Mouse (Mus musculus) embryonic facial prominence, embryonic 13.5 days (tissue): ENCODE results near the gene Tsku. TPM values are rescaled to one million over a fixed set of nuclear protein-coding genes. Genes with fewer than 3 reads are reported as not detected.
A peak's percentile ranks its signal among the peaks of the same experiment; 100 is the strongest.

Experiments used
- ATAC-seq: fragments of 200-750 bp; cut with Nextera tagmentation; 2 replicates; pipeline ENCODE4 v1.8.0; 2017; ENCODE audit warnings: low read depth; ENCODE audit not compliant: insufficient number of reproducible peaks, insufficient read depth, low FRiP score, low TSS enrichment
- H3K27ac ChIP-seq: fragments of 300-500 bp; sonication (generic); 2 replicates; pipeline ENCODE4 v1.5.1; 2015; ENCODE audit warnings: moderate library complexity, mild to moderate bottlenecking, inconsistent platforms
- H3K27me3 ChIP-seq: fragments of 300-500 bp; sonication (generic); 2 replicates; pipeline ENCODE4 v1.6.1; 2015; ENCODE audit warnings: mild to moderate bottlenecking, inconsistent platforms
- H3K36me3 ChIP-seq: fragments of 300-500 bp; sonication (generic); 2 replicates; pipeline ENCODE4 v1.6.1; 2015; ENCODE audit warnings: mild to moderate bottlenecking, inconsistent platforms
- H3K4me1 ChIP-seq: fragments of 300-500 bp; sonication (generic); 2 replicates; pipeline ENCODE4 v1.6.1; 2015; ENCODE audit warnings: inconsistent platforms
- H3K4me2 ChIP-seq: fragments of 300-500 bp; sonication (generic); 2 replicates; pipeline ENCODE4 v1.6.1; 2015; ENCODE audit warnings: moderate library complexity, mild to moderate bottlenecking, inconsistent platforms
- H3K4me3 ChIP-seq: fragments of 300-500 bp; sonication (generic); 2 replicates; pipeline ENCODE4 v1.5.1; 2015; ENCODE audit warnings: mild to moderate bottlenecking, inconsistent platforms
- H3K9ac ChIP-seq: fragments of 300-500 bp; sonication (generic); 2 replicates; pipeline ENCODE4 v1.6.1; 2015; ENCODE audit warnings: mild to moderate bottlenecking, inconsistent platforms
- H3K9me3 ChIP-seq: fragments of 300-500 bp; sonication (generic); 2 replicates; pipeline ENCODE4 v1.6.1; 2016; ENCODE audit warnings: inconsistent platforms
- WGBS: fragments of 180-500 bp; shearing (Covaris S2); methylation state at CpG from one replicate; pipeline ENCODE4 v1.1.7; 2015; ENCODE audit warnings: mixed read lengths; 5-methylcytosine and 5-hydroxymethylcytosine counted together
- polyA plus RNA-seq: library from polyadenylated mRNA; unstranded; fragments of >200 nt; fragmentation: Nextera tagmentation; extraction: Ambion mirVana; gene quantifications from 2 replicates; pipeline ENCODE4 v1.2.1, GENCODE M21; 2015

Tsku gene
- polyA plus RNA-seq, 1 experiment from 2014 or later: 19.2 TPM

GRCm38 (mm10) chr7:98358016-98358415 is 3.1 kb downstream of the Tsku start:
- WGBS: 68% methylated on average over 1 of the region's 1 CpGs
- H3K4me3 ChIP-seq: peak overlapping the region; percentile 5; the same call in 1 of the 2 replicates
- no peaks in the 10 kb centered on the region for H3K9me3 ChIP-seq
- peaks cover 73% of the 10 kb centered on the region for H3K4me1 ChIP-seq
- peak overlapping the region; percentile 89; the same call in 1 of the 2 replicates for H3K4me2 ChIP-seq
- no peak for ATAC-seq
- no peak overlapping the region for H3K9ac ChIP-seq
- H3K27me3 ChIP-seq: no peaks in the 10 kb centered on the region
- H3K36me3 ChIP-seq: peaks cover under 1% of the 10 kb centered on the region; the same call in 1 of the 2 replicates
- H3K27ac ChIP-seq: no peak overlapping the region

- Histone ChIP-seq H3K27ac (no peak overlapping the region), H3K4me2 (no peak overlapping the region), H3K9me3 (no peaks in the 10 kb centered on the region), H3K36me3 (peaks cover 7% of the 10 kb centered on the region), H3K9ac (no peak overlapping the region), H3K4me3 (no peak overlapping the region), H3K4me1 (peaks cover 73% of the 10 kb centered on the region), H3K27me3 (no peaks in the 10 kb centered on the region)
- 74% methylated on average over 5 of the region's 5 CpGs for WGBS
- ATAC-seq: no peak
Measured at GRCm38 (mm10) chr7:98357324-98357723, 3.8 kb downstream of the Tsku start.

GRCm38 (mm10) chr7:98354921-98355310 is 6.2 kb downstream of the Tsku start:
- Histone ChIP-seq H3K4me2 (peak overlapping the region; percentile 17), H3K27ac (peak overlapping the region; percentile 78), H3K9me3 (no peaks in the 10 kb centered on the region), H3K27me3 (no peaks in the 10 kb centered on the region), H3K4me3 (no peak overlapping the region), H3K4me1 (peaks cover 69% of the 10 kb centered on the region), H3K9ac (peak overlapping the region; percentile 47; the same call in 1 of the 2 replicates), H3K36me3 (peaks cover 30% of the 10 kb centered on the region)
- no peak for ATAC-seq
- 31% methylated on average over 4 of the region's 4 CpGs for WGBS

- peak; percentile 64 for ATAC-seq
- Histone ChIP-seq H3K4me2 (peak overlapping the region; percentile 17), H3K9ac (peak overlapping the region; percentile 47; the same call in 1 of the 2 replicates), H3K27me3 (no peaks in the 10 kb centered on the region), H3K4me3 (no peak overlapping the region), H3K36me3 (peaks cover 36% of the 10 kb centered on the region), H3K27ac (peak overlapping the region; percentile 78), H3K4me1 (peaks cover 63% of the 10 kb centered on the region), H3K9me3 (no peaks in the 10 kb centered on the region)
- WGBS: 9% methylated on average over 12 of the region's 12 CpGs
Measured at GRCm38 (mm10) chr7:98354160-98354920, 6.8 kb downstream of the Tsku start.

- peak overlapping the region; percentile 17; the same call in 1 of the 2 replicates for H3K4me2 ChIP-seq
- H3K9ac ChIP-seq: no peak overlapping the region
- H3K4me3 ChIP-seq: no peak overlapping the region
- no peak for ATAC-seq
- H3K27ac ChIP-seq: peak overlapping the region; percentile 78
- 85% methylated on average over 5 of the region's 5 CpGs for WGBS
- peaks cover 36% of the 10 kb centered on the region for H3K36me3 ChIP-seq
- H3K27me3 ChIP-seq: no peaks in the 10 kb centered on the region
- peaks cover 56% of the 10 kb centered on the region for H3K4me1 ChIP-seq
- no peaks in the 10 kb centered on the region for H3K9me3 ChIP-seq
Measured at GRCm38 (mm10) chr7:98353616-98354015, 7.5 kb downstream of the Tsku start.

GRCm38 (mm10) chr7:98351523-98351922 is 9.6 kb downstream of the Tsku start:
- Histone ChIP-seq H3K9me3 (no peaks in the 10 kb centered on the region), H3K4me2 (no peak overlapping the region), H3K9ac (0 out of 2 replicates have a peak overlapping the region, but pooled peaks have one; percentile 3), H3K27me3 (no peaks in the 10 kb centered on the region), H3K4me1 (peaks cover 36% of the 10 kb centered on the region), H3K36me3 (peaks cover 36% of the 10 kb centered on the region), H3K27ac (no peak overlapping the region), H3K4me3 (no peak overlapping the region)
- WGBS: 95% methylated on average over 3 of the region's 3 CpGs
- no peak for ATAC-seq

GRCm38 (mm10) chr7:98349821-98350220 is 11.3 kb downstream of the Tsku start:
- H3K36me3 ChIP-seq: peaks cover 36% of the 10 kb centered on the region
- no peaks in the 10 kb centered on the region for H3K9me3 ChIP-seq
- no peak overlapping the region for H3K4me3 ChIP-seq
- H3K27me3 ChIP-seq: no peaks in the 10 kb centered on the region
- no peak overlapping the region for H3K4me2 ChIP-seq
- peaks cover 19% of the 10 kb centered on the region for H3K4me1 ChIP-seq
- no peak overlapping the region for H3K27ac ChIP-seq
- H3K9ac ChIP-seq: no peak overlapping the region
- ATAC-seq: no peak
- WGBS: 90% methylated on average over 6 of the region's 6 CpGs

GRCm38 (mm10) chr7:98349096-98349495 is 12.0 kb downstream of the Tsku start:
- Histone ChIP-seq H3K4me3 (no peak overlapping the region), H3K4me1 (peaks cover 11% of the 10 kb centered on the region), H3K9me3 (no peaks in the 10 kb centered on the region), H3K4me2 (no peak overlapping the region), H3K9ac (no peak overlapping the region), H3K36me3 (peaks cover 36% of the 10 kb centered on the region), H3K27me3 (no peaks in the 10 kb centered on the region), H3K27ac (no peak overlapping the region)
- WGBS: 23% methylated on average over 5 of the region's 5 CpGs
- ATAC-seq: no peak

- Histone ChIP-seq H3K9me3 (no peaks in the 10 kb centered on the region), H3K27me3 (0 out of 2 replicates have a peak, but pooled peaks cover 4% of the 10 kb centered on the region), H3K4me3 (no peak overlapping the region), H3K9ac (no peak overlapping the region), H3K36me3 (peaks cover 36% of the 10 kb centered on the region), H3K4me2 (no peak overlapping the region), H3K4me1 (0 out of 2 replicates have a peak, but pooled peaks cover 3% of the 10 kb centered on the region), H3K27ac (no peak overlapping the region)
- WGBS: 52% methylated on average over 7 of the region's 7 CpGs
- ATAC-seq: no peak
Measured at GRCm38 (mm10) chr7:98348043-98348442, 13.1 kb downstream of the Tsku start.

- no peak for ATAC-seq
- WGBS: 80% methylated on average over 5 of the region's 5 CpGs
Measured at GRCm38 (mm10) chr7:98347471-98347870, 13.7 kb downstream of the Tsku start.

GRCm38 (mm10) chr7:98345036-98345435 is 16.1 kb downstream of the Tsku start:
- 40% methylated on average over 6 of the region's 6 CpGs for WGBS
- no peak overlapping the region for H3K9ac ChIP-seq
- no peak for ATAC-seq
- peaks cover 8% of the 10 kb centered on the region; the same call in 1 of the 2 replicates for H3K27me3 ChIP-seq
- H3K4me3 ChIP-seq: no peak overlapping the region
- no peak overlapping the region for H3K27ac ChIP-seq
- H3K4me2 ChIP-seq: no peak overlapping the region
- no peaks in the 10 kb centered on the region for H3K9me3 ChIP-seq
- H3K4me1 ChIP-seq: no peaks in the 10 kb centered on the region
- peaks cover 7% of the 10 kb centered on the region for H3K36me3 ChIP-seq

More at GRCm38 (mm10) chr7:98347471-98347870, 13.7 kb downstream of the Tsku start:
- no peaks in the 10 kb centered on the region for H3K4me1 ChIP-seq
- no peak overlapping the region for H3K4me3 ChIP-seq
- peaks cover 31% of the 10 kb centered on the region for H3K36me3 ChIP-seq
- peaks cover 8% of the 10 kb centered on the region; the same call in 1 of the 2 replicates for H3K27me3 ChIP-seq
- no peak overlapping the region for H3K27ac ChIP-seq
- no peak overlapping the region for H3K9ac ChIP-seq
- no peak overlapping the region for H3K4me2 ChIP-seq
- H3K9me3 ChIP-seq: no peaks in the 10 kb centered on the region

- no peak overlapping the region for H3K27ac ChIP-seq
- WGBS: 29% methylated on average over 3 of the region's 3 CpGs
- H3K9me3 ChIP-seq: no peaks in the 10 kb centered on the region
- no peaks in the 10 kb centered on the region for H3K4me1 ChIP-seq
- no peak overlapping the region for H3K4me3 ChIP-seq
- no peak overlapping the region for H3K9ac ChIP-seq
- no peak overlapping the region for H3K4me2 ChIP-seq
- 0 out of 2 replicates have a peak, but pooled peaks cover under 1% of the 10 kb centered on the region for H3K36me3 ChIP-seq
- H3K27me3 ChIP-seq: peaks cover 8% of the 10 kb centered on the region; the same call in 1 of the 2 replicates
- ATAC-seq: no peak
Measured at GRCm38 (mm10) chr7:98344361-98344760, 16.8 kb downstream of the Tsku start.
